Mouse (Mus musculus): Measurements from ENCODE around the gene Fam172a. TPM values are rescaled to one million over a fixed set of nuclear protein-coding genes. Genes with fewer than 3 reads are reported as not detected.

The Fam172a gene
- polyA plus RNA-seq, 1 experiment from 2014 or later: 53.6 TPM

GRCm38 (mm10) chr13:78184786-78185466 is 483.1 kb downstream of the Fam172a start:
- DNase-seq (ENCODE audit: low spot score, missing footprints) (peak; percentile 94), ATAC-seq (ENCODE audit: low FRiP score) (no peak)
- peaks cover 3% of the 10 kb centered on the region; the same call in 1 of the 2 replicates for H3K36me3 ChIP-seq (ENCODE audit: control insufficient read depth, insufficient read depth, low read length)
- peaks cover 27% of the 10 kb centered on the region for H3K27me3 ChIP-seq (ENCODE audit: control insufficient read depth, insufficient read depth, low read length)
- no peaks in the 10 kb centered on the region for H3K9me3 ChIP-seq (ENCODE audit: control insufficient read depth, low read length)
- H3K4me2 ChIP-seq: peak overlapping the region; percentile 64
- H3K27ac ChIP-seq (ENCODE audit: low read depth, low read length): peak overlapping the region; percentile 86
- peak overlapping the region; percentile 53 for H3K9ac ChIP-seq (ENCODE audit: low read length)
- H3K4me3 ChIP-seq (ENCODE audit: low read depth, low read length): peak overlapping the region; percentile 11; the same call in 1 of the 2 replicates
- peaks cover 38% of the 10 kb centered on the region for H3K4me1 ChIP-seq (ENCODE audit: control insufficient read depth, insufficient read depth, low read length)
- WGBS: 2% methylated on average over 14 of the region's 14 CpGs

GRCm38 (mm10) chr13:78186340-78186946 is 484.6 kb downstream of the Fam172a start:
- DNase-seq (ENCODE audit: low spot score, missing footprints) (peak; percentile 94), ATAC-seq (ENCODE audit: low FRiP score) (no peak)
- Histone ChIP-seq H3K4me1 (ENCODE audit: control insufficient read depth, insufficient read depth, low read length) (peaks cover 45% of the 10 kb centered on the region), H3K36me3 (ENCODE audit: control insufficient read depth, insufficient read depth, low read length) (peaks cover 3% of the 10 kb centered on the region; the same call in 1 of the 2 replicates), H3K27ac (ENCODE audit: low read depth, low read length) (peak overlapping the region; percentile 63), H3K4me3 (ENCODE audit: low read depth, low read length) (no peak overlapping the region), H3K9me3 (ENCODE audit: control insufficient read depth, low read length) (no peaks in the 10 kb centered on the region), H3K9ac (ENCODE audit: low read length) (0 out of 2 replicates have a peak overlapping the region, but pooled peaks have one; percentile 22), H3K27me3 (ENCODE audit: control insufficient read depth, insufficient read depth, low read length) (peaks cover 24% of the 10 kb centered on the region; the same call in 1 of the 2 replicates), H3K4me2 (no peak overlapping the region)
- 13% methylated on average over 12 of the region's 12 CpGs for WGBS

- Histone ChIP-seq H3K9ac (ENCODE audit: low read length) (peak overlapping the region; percentile 44), H3K27ac (ENCODE audit: low read depth, low read length) (peak overlapping the region; percentile 67), H3K27me3 (ENCODE audit: control insufficient read depth, insufficient read depth, low read length) (peaks cover 26% of the 10 kb centered on the region; the same call in 1 of the 2 replicates), H3K4me3 (ENCODE audit: low read depth, low read length) (0 out of 2 replicates have a peak overlapping the region, but pooled peaks have one; percentile 7), H3K4me2 (peak overlapping the region; percentile 37), H3K36me3 (ENCODE audit: control insufficient read depth, insufficient read depth, low read length) (peaks cover 6% of the 10 kb centered on the region; the same call in 1 of the 2 replicates), H3K4me1 (ENCODE audit: control insufficient read depth, insufficient read depth, low read length) (peaks cover 50% of the 10 kb centered on the region), H3K9me3 (ENCODE audit: control insufficient read depth, low read length) (no peaks in the 10 kb centered on the region)
- WGBS: 42% methylated on average over 5 of the region's 5 CpGs
- ATAC-seq (ENCODE audit: low FRiP score) (no peak), DNase-seq (ENCODE audit: low spot score, missing footprints) (peak; percentile 91)
These were observed 486.0 kb downstream of the Fam172a start for GRCm38 (mm10) chr13:78187833-78188232.

- ATAC-seq (ENCODE audit: low FRiP score): no peak
- H3K4me3 ChIP-seq (ENCODE audit: low read depth, low read length): peak overlapping the region; percentile 19
- peak overlapping the region; percentile 75 for H3K4me2 ChIP-seq
- peaks cover 26% of the 10 kb centered on the region; the same call in 1 of the 2 replicates for H3K27me3 ChIP-seq (ENCODE audit: control insufficient read depth, insufficient read depth, low read length)
- peak overlapping the region; percentile 22; the same call in 1 of the 2 replicates for H3K27ac ChIP-seq (ENCODE audit: low read depth, low read length)
- H3K36me3 ChIP-seq (ENCODE audit: control insufficient read depth, insufficient read depth, low read length): peaks cover 6% of the 10 kb centered on the region; the same call in 1 of the 2 replicates
- WGBS: 31% methylated on average over 10 of the region's 10 CpGs
- H3K4me1 ChIP-seq (ENCODE audit: control insufficient read depth, insufficient read depth, low read length): peaks cover 45% of the 10 kb centered on the region
- no peak for DNase-seq (ENCODE audit: low spot score, missing footprints)
- H3K9me3 ChIP-seq (ENCODE audit: control insufficient read depth, low read length): no peaks in the 10 kb centered on the region
- peak overlapping the region; percentile 50 for H3K9ac ChIP-seq (ENCODE audit: low read length)
These were observed 487.8 kb downstream of the Fam172a start for GRCm38 (mm10) chr13:78189586-78189985.

GRCm38 (mm10) chr13:78193211-78193610 is 491.4 kb downstream of the Fam172a start:
- WGBS: 24% methylated on average over 4 of the region's 4 CpGs

GRCm38 (mm10) chr13:78194135-78194849 is 492.5 kb downstream of the Fam172a start:
- peak overlapping the region; percentile 100 for H3K27ac ChIP-seq (ENCODE audit: low read depth, low read length)

More at GRCm38 (mm10) chr13:78193211-78193610, 491.4 kb downstream of the Fam172a start:
- peaks cover 28% of the 10 kb centered on the region for H3K4me1 ChIP-seq (ENCODE audit: control insufficient read depth, insufficient read depth, low read length)
- DNase-seq (ENCODE audit: low spot score, missing footprints) (no peak), ATAC-seq (ENCODE audit: low FRiP score) (no peak)
- H3K9me3 ChIP-seq (ENCODE audit: control insufficient read depth, low read length): no peaks in the 10 kb centered on the region
- H3K27me3 ChIP-seq (ENCODE audit: control insufficient read depth, insufficient read depth, low read length): peaks cover 8% of the 10 kb centered on the region
- peak overlapping the region; percentile 96 for H3K4me3 ChIP-seq (ENCODE audit: low read depth, low read length)
- peak overlapping the region; percentile 75 for H3K4me2 ChIP-seq
- H3K36me3 ChIP-seq (ENCODE audit: control insufficient read depth, insufficient read depth, low read length): peaks cover 11% of the 10 kb centered on the region
- H3K9ac ChIP-seq (ENCODE audit: low read length): peak overlapping the region; percentile 98
- H3K27ac ChIP-seq (ENCODE audit: low read depth, low read length): peak overlapping the region; percentile 60

GRCm38 (mm10) chr13:78194850-78195600 is 493.2 kb downstream of the Fam172a start:
- Histone ChIP-seq H3K27ac (ENCODE audit: low read depth, low read length) (peak overlapping the region; percentile 100), H3K27me3 (ENCODE audit: control insufficient read depth, insufficient read depth, low read length) (peaks cover 8% of the 10 kb centered on the region), H3K9ac (ENCODE audit: low read length) (peak overlapping the region; percentile 98), H3K9me3 (ENCODE audit: control insufficient read depth, low read length) (no peaks in the 10 kb centered on the region), H3K36me3 (ENCODE audit: control insufficient read depth, insufficient read depth, low read length) (peaks cover 11% of the 10 kb centered on the region), H3K4me2 (peak overlapping the region; percentile 75), H3K4me3 (ENCODE audit: low read depth, low read length) (peak overlapping the region; percentile 96), H3K4me1 (ENCODE audit: control insufficient read depth, insufficient read depth, low read length) (peaks cover 18% of the 10 kb centered on the region; the same call in 1 of the 2 replicates)
- peak; percentile 12; the same call in 1 of the 2 replicates for ATAC-seq (ENCODE audit: low FRiP score)
- WGBS: 1% methylated on average over 64 of the region's 64 CpGs
- peak; percentile 97 for DNase-seq (ENCODE audit: low spot score, missing footprints)

More at GRCm38 (mm10) chr13:78194135-78194849, 492.5 kb downstream of the Fam172a start:
- DNase-seq (ENCODE audit: low spot score, missing footprints) (peak; percentile 94), ATAC-seq (ENCODE audit: low FRiP score) (no peak)
- peaks cover 11% of the 10 kb centered on the region for H3K36me3 ChIP-seq (ENCODE audit: control insufficient read depth, insufficient read depth, low read length)
- peak overlapping the region; percentile 96 for H3K4me3 ChIP-seq (ENCODE audit: low read depth, low read length)
- peaks cover 8% of the 10 kb centered on the region for H3K27me3 ChIP-seq (ENCODE audit: control insufficient read depth, insufficient read depth, low read length)
- H3K9me3 ChIP-seq (ENCODE audit: control insufficient read depth, low read length): no peaks in the 10 kb centered on the region
- H3K4me2 ChIP-seq: peak overlapping the region; percentile 75
- H3K9ac ChIP-seq (ENCODE audit: low read length): peak overlapping the region; percentile 98
- H3K4me1 ChIP-seq (ENCODE audit: control insufficient read depth, insufficient read depth, low read length): peaks cover 22% of the 10 kb centered on the region; the same call in 1 of the 2 replicates
- 9% methylated on average over 23 of the region's 26 CpGs for WGBS

- no peaks in the 10 kb centered on the region for H3K9me3 ChIP-seq (ENCODE audit: control insufficient read depth, low read length)
- H3K4me1 ChIP-seq (ENCODE audit: control insufficient read depth, insufficient read depth, low read length): peaks cover 14% of the 10 kb centered on the region; the same call in 1 of the 2 replicates
- peak overlapping the region; percentile 75 for H3K4me2 ChIP-seq
- peaks cover 11% of the 10 kb centered on the region for H3K36me3 ChIP-seq (ENCODE audit: control insufficient read depth, insufficient read depth, low read length)
- WGBS: 1% methylated on average over 13 of the region's 13 CpGs
- H3K27ac ChIP-seq (ENCODE audit: low read depth, low read length): peak overlapping the region; percentile 100
- H3K9ac ChIP-seq (ENCODE audit: low read length): peak overlapping the region; percentile 98
- peak overlapping the region; percentile 96 for H3K4me3 ChIP-seq (ENCODE audit: low read depth, low read length)
- DNase-seq (ENCODE audit: low spot score, missing footprints) (no peak), ATAC-seq (ENCODE audit: low FRiP score) (no peak)
- peaks cover 6% of the 10 kb centered on the region for H3K27me3 ChIP-seq (ENCODE audit: control insufficient read depth, insufficient read depth, low read length)
These were observed 493.8 kb downstream of the Fam172a start for GRCm38 (mm10) chr13:78195601-78196115.
